Mouse (Mus musculus): ENCODE measurements around the gene Bsg.
A peak's percentile ranks its signal among the peaks of the same experiment; 100 is the strongest.

Bsg gene

GRCm38 (mm10) chr10:79704065-79704969, at the start of gene Bsg:
Bsg (plus strand) TSS chr10:79704491.
- DNase-seq (ENCODE audit: low spot score in 2 of 2): peak; percentile 95 to 98

DNA sequence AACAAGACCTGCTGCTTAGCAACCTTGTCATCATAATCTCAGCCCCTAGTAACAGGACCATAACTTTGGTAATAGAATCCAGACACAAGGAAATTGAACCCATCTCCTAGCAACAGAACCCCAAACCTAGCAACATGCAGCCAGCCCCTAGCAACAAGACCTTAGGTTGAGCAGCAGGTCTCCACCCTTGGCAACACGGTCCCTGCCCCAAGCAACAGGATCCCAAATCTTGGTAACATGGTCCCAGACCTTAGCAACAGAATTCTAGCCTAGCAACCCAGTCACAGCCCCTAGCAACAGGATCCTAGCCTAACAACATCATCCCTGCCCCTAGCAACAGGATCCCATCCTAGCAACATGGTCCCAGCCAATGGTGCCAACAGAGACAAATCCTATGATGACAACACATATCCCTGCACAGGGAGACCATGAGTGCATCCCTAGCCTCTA, 49.3 kb upstream of the Bsg start:
- no peak for DNase-seq (ENCODE audit: low spot score in 2 of 2)

DNA sequence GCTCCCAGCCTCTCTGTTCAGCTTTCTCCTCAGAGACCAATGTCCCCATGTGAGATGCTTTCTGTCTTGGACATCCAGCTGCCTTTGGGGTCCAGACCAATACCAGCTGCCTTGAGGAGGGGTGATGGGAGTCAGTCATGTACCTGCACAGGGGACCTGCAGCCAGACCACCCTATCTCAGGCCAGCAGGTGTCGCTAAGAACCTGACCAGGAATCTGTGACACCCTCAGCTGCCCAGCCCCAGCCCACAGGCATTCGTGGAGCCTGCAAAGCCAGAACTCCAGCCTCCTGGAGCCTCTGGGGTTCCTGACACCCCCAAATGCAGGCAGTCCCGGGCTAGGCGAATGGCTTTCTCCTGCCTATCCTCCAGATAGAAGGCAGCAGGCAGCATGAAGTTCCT, 45.5 kb upstream of the Bsg start:
- DNase-seq (ENCODE audit: low spot score in 2 of 2): no peak

- no peak for DNase-seq (ENCODE audit: low spot score in 2 of 2)
Observed at GRCm38 (mm10) chr10:79660298-79660697, 44.0 kb upstream of the Bsg start.

DNA sequence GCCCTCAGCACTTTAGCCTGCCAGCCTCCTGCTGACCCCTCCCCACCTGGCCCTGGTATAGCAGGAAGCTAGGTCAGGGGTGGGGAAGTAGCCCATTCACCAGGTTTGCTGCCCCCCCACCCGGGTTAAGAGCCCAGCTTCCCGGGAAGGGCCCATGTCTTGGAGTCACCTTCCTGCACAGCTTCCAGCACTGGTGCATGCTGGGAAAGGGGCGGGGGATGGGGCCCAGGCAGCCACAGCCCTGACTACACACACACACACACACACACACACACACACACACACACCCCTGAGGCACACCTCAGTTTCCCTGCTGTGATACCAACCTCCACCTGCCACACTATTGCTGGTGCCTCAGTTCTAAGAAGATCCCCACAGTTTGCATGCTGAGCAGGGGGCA, 42.4 kb upstream of the Bsg start:
- DNase-seq (ENCODE audit: low spot score in 2 of 2): no peak

GRCm38 (mm10) chr10:79664131-79664665, 40.1 kb upstream of the Bsg start, which contains the start of gene Madcam1:
Madcam1 (plus strand) TSS chr10:79664559.
- DNase-seq (ENCODE audit: low spot score in 2 of 2): peak in 1 of 2 experiments; percentile 60

DNA sequence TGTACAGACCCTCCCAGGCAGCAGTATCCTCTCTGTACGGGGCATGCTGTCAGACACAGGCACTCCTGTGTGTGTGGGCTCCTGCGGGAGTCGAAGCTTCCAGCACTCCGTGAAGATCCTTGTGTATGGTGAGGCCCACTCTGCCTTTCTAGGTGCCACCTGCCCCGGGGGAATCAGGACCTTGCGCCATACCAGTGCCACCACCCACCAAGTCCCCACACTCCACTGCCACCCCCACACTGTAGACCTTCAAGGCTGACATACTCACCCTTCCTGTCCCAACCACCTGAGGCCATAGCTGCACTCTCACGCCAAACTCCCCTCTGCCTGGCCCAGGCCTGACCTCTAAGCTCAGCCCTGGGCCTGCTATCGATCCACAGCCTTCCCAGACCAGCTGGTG, 39.2 kb upstream of the Bsg start:
- DNase-seq (ENCODE audit: low spot score in 2 of 2): no peak

GRCm38 (mm10) chr10:79666493-79666892, 37.8 kb upstream of the Bsg start:
- DNase-seq (ENCODE audit: low spot score in 2 of 2): no peak

GRCm38 (mm10) chr10:79668076-79668475, 36.2 kb upstream of the Bsg start:
- no peak for DNase-seq (ENCODE audit: low spot score in 2 of 2)

GRCm38 (mm10) chr10:79668771-79669575, 35.3 kb upstream of the Bsg start, which contains the start of gene Tpgs1:
Tpgs1 (plus strand) TSS chr10:79669369.
- peak; percentile 80 to 91 for DNase-seq (ENCODE audit: low spot score in 2 of 2)

DNA sequence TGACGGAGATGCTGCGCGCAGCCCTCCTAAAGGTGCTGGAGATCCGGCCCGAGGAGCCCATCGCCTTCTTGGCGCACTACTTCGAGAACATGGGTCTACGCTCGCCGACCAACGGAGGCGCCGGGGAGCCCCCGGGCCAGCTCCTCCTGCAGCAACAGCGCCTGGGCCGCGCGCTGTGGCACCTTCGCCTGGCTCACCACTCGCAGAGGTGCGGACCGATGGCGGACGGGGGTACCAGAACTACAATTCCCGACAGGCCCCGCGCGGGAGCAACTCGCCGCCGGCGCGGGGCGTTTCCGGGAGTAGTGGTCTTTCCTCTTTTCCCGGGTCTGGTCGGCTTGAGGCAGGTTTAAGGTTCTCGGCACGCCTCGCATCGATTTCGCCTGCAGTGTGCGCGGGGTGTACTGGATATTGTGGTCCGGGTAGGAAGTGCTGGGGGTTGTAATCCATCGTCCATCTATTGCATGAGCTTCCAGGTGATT, 34.7 kb upstream of the Bsg start:
- DNase-seq (ENCODE audit: low spot score in 2 of 2): peak; percentile 67 to 77

- no peak for DNase-seq (ENCODE audit: low spot score in 2 of 2)
Observed at GRCm38 (mm10) chr10:79670071-79670888, 34.0 kb upstream of the Bsg start.

- no peak for DNase-seq (ENCODE audit: low spot score in 2 of 2)
Observed at GRCm38 (mm10) chr10:79671396-79672087, 32.7 kb upstream of the Bsg start.

- no peak for DNase-seq (ENCODE audit: low spot score in 2 of 2)
Observed at GRCm38 (mm10) chr10:79672088-79672455, 32.2 kb upstream of the Bsg start.

- DNase-seq (ENCODE audit: low spot score in 2 of 2): no peak
Observed at GRCm38 (mm10) chr10:79673054-79673453, 31.2 kb upstream of the Bsg start.

GRCm38 (mm10) chr10:79675346-79676035, 28.8 kb upstream of the Bsg start:
- DNase-seq (ENCODE audit: low spot score in 2 of 2): no peak

DNA sequence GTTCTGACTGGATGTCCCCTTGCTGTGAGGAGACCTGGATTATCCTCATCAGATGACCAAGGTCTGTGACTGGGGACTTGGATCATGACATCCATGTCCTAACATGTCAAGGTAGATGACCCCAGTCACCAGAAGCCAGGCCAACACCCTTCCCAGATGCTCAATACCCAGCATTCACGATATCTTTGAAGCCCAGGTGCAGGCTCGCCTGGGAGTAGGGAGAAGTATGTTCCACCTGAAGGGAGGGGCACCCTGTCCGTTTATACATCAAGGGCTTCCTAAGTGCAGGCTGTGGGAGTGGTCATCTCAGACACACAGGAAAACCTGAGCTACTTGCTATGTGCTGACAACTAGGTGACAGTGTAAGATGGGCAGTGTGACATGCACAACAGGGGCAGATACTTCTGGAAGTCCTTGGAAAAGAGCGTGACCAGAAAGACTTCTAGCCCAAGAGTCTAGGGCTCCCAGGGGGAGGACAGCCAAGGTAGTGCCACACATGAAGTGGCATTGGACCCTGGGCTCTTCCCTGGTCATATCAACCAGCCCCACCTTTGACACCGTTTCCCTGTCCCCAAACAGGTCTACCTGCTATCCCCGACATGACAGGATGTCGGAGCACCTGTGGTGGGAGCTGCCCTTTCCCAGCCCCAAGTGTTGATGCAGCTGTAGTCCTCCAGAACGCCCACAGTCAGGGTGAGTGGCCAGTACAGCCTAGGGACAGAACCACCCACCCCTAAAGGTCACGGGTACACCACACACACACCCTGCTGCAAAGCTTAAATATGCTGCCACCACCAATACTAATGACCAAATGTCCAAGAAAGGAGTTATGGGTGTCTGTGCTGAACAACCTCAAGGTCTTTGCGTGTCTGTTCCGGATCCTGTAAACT, 23.4 kb upstream of the Bsg start:
- no peak for DNase-seq (ENCODE audit: low spot score in 2 of 2)

DNA sequence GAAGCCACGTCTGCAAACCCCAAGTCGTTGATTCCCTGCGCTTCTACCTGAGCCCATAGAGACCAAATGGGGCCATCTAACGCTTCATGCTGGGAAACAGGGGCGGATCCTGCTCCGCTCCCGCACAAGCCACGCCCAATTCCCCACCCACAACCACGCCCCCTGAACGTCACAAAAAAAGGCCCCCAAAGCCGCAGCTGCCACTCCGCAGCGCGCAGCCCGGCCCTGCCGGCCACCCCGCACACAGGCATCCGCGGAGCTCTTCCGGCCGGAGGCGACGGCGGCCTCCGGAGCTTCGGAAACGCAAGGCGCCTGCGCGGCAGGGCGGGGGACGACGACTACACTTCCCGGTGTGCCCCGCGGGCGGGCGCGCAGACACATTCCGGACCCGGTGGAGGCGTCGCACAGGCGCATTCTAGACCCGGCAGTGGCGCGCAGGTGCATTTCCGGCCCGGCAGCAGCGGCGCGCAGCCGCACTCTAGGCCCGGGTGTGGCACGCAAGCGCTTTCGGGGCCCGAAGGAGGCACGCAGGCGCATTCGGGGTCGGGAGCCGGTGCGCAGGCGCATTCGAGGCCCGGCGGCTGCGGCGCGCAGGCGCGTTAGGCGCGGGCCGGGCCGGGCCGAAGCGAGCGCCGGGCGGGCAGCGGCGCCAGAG, 22.6 kb upstream of the Bsg start, which contains the start of gene Cdc34:
Cdc34 (plus strand) TSS at position 605 of the 655 bp plus-strand sequence.
- DNase-seq (ENCODE audit: low spot score in 2 of 2): peak; percentile 97 to 99

Measured in urinary bladder, adult 18-20 months (tissue).